Mouse (Mus musculus): Measurements from ENCODE around the gene Kifap3.
A peak's percentile ranks its signal among the peaks of the same experiment; 100 is the strongest.
"Not testable (repeated sequence)": the region's sequence is repeated elsewhere in the genome, so short reads cannot be mapped to it uniquely, and the experiment has no call there.

Kifap3 gene

DNA sequence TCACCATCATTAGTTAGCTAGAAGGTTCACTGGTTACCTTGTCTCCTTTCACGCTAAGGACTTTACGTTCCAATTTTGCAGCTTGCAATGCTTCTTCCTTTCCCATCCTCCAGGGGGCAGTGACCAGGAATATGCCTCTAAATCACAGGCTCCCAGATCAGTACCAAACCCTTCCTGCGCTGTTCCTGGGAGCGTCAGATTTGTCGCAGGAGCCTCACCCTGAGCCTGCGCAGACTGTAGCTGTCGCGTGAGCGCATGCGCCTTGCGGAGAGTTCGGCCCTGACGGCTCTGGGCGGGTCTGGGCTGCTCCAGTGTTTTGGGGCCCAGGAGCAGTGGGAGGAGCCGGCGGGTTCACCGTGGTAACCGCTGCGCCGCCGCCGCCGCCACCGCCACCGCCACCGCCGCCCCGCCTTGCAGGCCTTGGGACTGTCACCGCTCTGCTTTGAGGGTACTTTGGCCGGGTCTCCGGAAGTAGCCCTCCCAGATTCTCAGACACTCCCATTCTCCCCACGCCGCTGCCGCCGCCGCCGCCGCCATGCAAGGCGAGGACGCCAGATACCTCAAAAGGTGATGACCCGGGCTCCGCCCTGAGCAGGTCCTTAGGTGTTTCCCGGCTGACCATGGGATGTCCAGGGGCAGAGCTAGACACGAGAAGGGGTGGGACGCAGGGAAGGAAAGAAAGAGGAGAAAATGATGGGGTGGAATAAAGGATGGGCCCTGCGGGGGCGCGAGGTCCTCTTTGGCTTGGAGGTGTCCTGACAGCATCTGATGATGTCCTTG, at the start of gene Kifap3:
Kifap3 (plus strand) TSS at position 248 of the 780 bp plus-strand sequence.
- peak; percentile 99 for DNase-seq (ENCODE audit: low spot score in 2 of 2)

DNA sequence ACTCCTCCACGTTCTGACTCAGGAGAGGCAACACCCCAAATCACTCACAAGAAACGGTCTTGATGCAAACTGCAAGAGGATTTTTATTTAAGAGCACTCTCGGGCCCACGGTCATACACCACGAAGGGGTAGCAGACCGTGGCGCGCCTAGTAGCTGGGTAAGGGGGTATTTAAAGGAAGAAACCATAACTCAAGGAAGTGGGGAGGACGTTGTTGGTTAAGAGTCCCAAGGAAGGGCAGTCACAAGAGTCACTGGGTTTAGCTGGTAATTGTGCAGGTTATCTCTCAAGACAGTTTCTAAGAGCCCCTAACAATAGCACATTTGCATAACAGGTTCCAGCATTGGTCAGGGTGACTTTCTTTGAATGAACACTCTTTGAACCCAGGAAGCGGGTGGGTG, 48.2 kb upstream of the Kifap3 start:
- not testable (repeated sequence) for DNase-seq (ENCODE audit: low spot score in 2 of 2)

- no peak for DNase-seq (ENCODE audit: low spot score in 2 of 2)
Measured at GRCm38 (mm10) chr1:163736441-163737238, 42.7 kb upstream of the Kifap3 start.

DNA sequence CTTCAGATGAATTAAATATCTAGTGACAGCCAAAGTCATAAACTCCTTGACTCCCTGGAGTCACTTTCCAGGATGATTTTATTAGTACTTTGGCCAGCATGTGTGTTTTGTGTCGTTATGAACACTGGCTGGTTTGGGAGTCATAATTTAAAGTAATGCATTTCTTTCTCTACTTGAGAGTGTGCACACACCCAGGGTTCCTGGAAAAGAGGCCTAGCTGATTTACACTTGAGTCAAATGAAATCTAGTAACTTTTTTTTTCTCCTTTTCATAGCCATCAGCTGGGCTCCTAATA, 42.2 kb upstream of the Kifap3 start:
- DNase-seq (ENCODE audit: low spot score in 2 of 2): no peak

- DNase-seq (ENCODE audit: low spot score in 2 of 2): no peak
Measured at GRCm38 (mm10) chr1:163751360-163751992, 27.9 kb upstream of the Kifap3 start.

DNA sequence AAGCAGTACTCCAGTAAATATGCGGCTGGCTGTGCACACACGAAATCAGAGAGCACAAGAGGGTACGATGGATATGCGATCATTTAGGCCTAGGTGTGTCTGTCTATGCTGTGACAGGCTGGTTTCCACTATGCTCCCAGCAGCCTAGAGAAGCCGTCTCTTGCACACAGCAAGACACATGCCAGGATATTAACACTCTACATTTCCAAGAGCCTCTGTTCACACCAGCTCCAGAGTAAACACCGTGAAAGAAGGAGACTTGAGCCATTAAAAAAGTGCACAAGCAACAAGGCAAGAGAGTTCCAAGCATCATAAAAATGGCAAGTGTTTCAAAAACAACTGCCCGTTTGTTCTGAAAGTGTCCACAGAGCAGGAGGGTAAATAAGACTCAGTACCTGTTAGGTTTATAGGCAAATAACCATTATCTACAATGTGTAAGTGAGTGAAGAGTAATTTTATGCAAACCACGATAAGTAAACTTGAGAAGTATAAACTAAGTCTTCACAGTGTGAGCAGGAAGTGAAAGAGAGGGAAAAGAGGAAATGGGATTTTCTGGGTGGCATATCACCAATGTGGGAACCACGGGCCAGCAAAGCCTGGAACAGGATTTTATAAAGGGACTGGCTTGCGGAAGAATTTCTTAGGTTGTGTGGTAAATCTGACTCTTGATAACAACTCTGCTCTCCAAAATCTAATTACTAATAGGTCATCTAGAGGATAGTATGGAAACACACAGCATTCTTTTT, 21.7 kb upstream of the Kifap3 start:
- no peak for DNase-seq (ENCODE audit: low spot score in 2 of 2)

- not testable (repeated sequence) for DNase-seq (ENCODE audit: low spot score in 2 of 2)
Measured at GRCm38 (mm10) chr1:163783577-163783976, 4.2 kb downstream of the Kifap3 start.

DNA sequence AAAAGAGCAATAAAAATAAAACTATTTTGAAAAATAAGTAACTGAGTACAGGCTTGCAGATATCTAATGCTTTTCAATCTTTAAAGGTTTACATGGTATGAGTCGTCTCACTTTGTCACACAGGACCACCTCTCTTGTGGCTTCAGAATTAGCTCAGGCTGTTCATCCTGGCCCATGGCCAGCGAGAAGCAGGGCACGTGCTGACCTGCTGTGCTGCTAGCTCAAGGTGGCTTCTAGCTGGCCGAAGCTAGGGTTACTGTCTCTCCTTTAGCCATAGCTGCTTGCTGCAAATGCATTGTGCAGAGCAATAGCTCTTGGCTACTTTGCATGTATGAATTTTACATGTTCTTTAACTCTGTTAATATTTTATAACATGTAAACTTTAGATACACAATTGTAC, 42.0 kb downstream of the Kifap3 start:
- DNase-seq (ENCODE audit: low spot score in 2 of 2): no peak

DNA sequence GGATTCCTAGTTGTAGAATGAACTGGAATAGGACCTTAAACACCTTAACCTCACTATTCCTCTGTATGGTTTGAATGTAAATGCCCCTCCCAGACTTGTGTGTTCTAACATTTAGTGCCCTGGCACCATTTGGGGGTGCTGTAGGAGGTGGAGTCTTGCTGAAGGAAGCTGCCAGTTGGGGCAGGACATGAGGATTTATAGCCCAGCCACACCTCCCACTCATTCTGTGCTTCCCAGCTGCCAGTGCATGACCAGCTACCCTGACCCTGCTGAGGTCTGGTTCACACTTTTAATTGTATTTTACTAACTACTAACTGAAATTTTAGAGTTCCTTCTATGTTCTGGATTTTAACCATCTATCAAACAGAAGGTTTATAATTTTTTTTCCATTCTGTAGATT, 50.1 kb downstream of the Kifap3 start:
- no peak for DNase-seq (ENCODE audit: low spot score in 2 of 2)

GRCm38 (mm10) chr1:163834066-163834465, 54.7 kb downstream of the Kifap3 start:
- DNase-seq (ENCODE audit: low spot score in 2 of 2): no peak

- DNase-seq (ENCODE audit: low spot score in 2 of 2): no peak
Measured at GRCm38 (mm10) chr1:163835062-163835461, 55.7 kb downstream of the Kifap3 start.

GRCm38 (mm10) chr1:163838482-163838881, 59.1 kb downstream of the Kifap3 start:
- DNase-seq (ENCODE audit: low spot score in 2 of 2): not testable (repeated sequence)

DNA sequence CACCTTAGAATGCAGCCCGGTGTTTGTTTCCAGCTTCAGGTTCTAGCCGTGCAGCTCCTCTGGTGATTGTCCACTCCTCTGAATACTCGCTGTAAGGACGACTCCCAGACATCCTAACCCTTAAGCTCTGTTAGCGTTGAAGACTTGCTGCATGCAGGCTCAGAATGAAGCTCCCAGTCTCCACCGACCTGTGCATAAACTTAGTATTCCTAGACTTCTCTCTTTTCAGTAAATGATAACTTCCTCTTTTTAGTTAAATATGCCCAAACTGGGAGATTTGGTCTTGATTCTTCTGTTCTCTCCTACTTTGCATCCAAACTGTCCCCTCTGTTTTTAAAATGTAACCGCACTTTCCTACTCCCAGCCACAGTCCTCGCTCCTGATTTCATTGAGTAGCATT, 61.2 kb downstream of the Kifap3 start:
- DNase-seq (ENCODE audit: low spot score in 2 of 2): no peak

DNA sequence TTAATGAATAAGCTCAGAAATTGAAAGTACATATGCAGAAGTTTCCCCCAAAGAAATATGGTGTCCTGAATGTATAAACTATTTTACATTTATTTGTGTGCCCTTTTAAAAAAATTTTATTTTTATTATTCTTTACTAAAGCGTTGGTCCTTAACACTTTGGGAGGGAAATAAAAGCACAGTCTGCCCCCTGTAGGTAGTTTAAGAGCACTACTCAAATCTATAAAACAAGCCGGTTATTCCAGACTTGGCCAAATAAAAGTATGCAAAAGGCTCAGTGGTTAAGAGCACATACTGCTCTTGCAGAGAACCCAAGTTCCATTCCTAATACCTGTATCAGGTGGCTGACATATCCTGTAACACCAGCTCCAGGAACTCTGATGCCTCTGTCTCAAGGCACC, 62.9 kb downstream of the Kifap3 start:
- DNase-seq (ENCODE audit: low spot score in 2 of 2): no peak

DNA sequence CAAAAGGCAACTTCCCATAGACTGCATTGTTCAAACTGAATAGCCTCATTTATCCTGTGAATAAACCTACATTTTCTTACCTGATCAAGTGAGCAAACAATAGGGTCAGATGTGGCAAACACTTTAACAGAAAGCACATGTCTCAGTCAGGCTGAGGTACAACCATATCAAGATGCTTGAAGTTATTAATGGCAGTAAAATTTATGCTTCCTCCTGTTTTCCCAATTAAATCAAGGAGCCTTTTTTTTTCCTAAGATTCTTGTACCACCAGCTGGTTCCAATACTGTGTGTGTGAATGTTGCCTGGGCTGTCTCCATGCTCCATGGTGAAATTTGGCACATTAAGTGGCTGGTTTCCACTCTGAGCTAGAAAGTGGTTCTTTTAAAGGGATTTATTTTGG, 64.5 kb downstream of the Kifap3 start:
- DNase-seq (ENCODE audit: low spot score in 2 of 2): no peak

DNA sequence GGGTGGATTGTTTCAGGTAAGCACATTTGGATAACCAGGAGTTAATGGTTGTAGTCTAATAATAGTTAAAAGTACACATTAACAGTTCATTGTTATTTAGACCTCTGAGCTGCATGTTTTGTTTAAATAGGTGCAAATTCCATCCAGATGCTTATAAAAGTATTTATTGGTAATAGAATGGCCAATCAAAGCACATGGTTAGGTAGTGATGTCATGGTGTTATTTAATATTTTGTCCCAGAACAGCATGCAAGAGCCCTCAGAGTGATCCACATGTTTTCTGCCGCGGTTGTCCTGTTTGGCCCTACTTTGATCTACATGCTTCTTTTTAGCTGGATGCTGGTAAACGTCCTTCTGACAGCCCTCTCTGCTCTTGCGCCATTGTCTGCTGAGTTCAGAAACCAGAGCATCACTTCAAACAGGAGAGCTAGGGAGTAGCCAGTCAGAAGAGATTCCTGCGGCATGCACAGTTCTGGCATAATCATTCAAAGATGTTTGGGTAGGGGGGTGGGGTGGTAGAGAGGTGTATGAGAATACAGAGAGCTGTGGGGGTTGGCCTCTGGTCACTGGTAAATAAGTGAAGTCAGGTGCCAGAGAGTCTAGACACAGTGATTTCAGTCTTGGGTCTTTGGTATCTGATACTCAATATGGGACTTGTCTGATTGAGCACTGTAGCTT, 73.6 kb downstream of the Kifap3 start:
- no peak for DNase-seq (ENCODE audit: low spot score in 2 of 2)

- DNase-seq (ENCODE audit: low spot score in 2 of 2): no peak
Measured at GRCm38 (mm10) chr1:163858420-163858819, 79.0 kb downstream of the Kifap3 start.

DNA sequence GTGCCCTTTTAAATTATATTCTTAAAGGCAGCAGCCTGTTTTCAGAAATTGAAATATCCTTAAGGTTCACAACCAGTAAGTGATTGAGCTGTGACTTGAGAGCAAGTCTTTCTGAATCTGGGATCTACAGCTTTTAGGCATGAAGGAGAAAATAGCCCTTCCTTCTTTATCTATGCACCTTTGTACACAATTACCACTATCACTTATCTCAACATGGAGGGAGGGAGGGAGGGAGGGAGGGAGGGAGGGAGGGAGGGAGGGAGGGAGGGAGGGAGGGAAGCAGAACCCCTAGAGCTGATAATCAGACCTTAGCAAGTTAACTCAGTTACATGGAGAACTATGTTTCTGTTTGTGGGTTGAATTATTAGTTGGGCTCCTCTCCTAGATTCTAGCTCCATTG, 82.2 kb downstream of the Kifap3 start:
- no peak for DNase-seq (ENCODE audit: low spot score in 2 of 2)

DNA sequence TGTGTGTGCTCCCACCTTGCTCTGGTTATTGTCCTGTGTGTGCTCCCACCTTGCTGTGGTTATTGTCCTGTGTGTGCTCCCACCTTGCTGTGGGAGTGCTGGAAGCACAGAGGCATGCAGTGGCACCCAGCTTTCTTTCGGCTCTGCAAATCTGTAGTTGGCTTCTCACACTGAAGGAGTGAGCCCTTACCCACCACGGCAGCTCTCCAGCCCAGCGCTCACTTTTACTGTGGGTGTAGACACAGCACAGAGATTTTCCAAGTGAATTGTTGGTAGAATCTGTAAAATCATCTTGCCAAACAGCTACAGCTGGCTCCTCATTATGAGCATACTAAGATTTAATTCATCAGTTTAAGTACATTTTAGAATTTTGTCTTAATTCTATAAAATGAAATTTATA, 93.8 kb downstream of the Kifap3 start:
- DNase-seq (ENCODE audit: low spot score in 2 of 2): peak; percentile 24 to 41

DNA sequence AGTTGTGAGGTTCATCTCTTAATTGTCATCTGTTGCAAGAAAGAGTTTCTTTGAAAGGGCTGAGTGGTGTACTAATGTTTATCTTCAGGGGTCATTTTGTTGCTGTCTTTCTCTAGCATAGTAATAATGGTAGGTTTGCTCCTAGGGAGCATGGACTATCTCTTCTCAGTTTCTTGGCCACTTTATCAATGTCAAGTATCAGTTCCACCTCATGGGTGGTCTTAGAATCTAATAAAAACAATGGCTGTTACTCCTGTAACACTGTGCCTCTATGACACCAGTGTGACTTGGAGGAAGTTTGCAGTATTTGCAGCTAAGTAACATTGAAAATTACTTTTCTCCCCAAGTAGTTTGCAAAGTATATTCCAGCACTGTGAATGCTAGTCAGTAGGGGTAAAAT, 110.2 kb downstream of the Kifap3 start:
- DNase-seq (ENCODE audit: low spot score in 2 of 2): no peak

GRCm38 (mm10) chr1:163893294-163893693, 113.9 kb downstream of the Kifap3 start:
- DNase-seq (ENCODE audit: low spot score in 2 of 2): no peak
